ENCODE assay signal across 8 mouse cellular contexts in genomic region chr2:137116675-137117320, GRCm38 (mm10). TPM values are rescaled to one million over a fixed set of nuclear protein-coding genes. Genes with fewer than 3 reads are reported as not detected.
A peak's percentile ranks its signal among the peaks of the same experiment; 100 is the strongest.
DNase-seq lines count a peak whose midpoint lies in the region; ATAC-seq and TF ChIP-seq lines count a peak whose summit lies in the region.

No protein-coding gene starts in this region.

- no peaks in the 10 kb centered on the region for H3K36me3 ChIP-seq in ES-E14 (ENCODE audit: control insufficient read depth, insufficient read depth, low read length, poor library complexity, severe bottlenecking)
- no peaks in the 10 kb centered on the region for H3K36me3 ChIP-seq in hindbrain, embryonic 11.5 days (ENCODE audit: control insufficient read depth, insufficient read depth, low read length)
- no peaks in the 10 kb centered on the region for H3K36me3 ChIP-seq in lung, embryonic 14.5 days (ENCODE audit: insufficient read depth)
- H3K36me3 ChIP-seq in neural tube, embryonic 15.5 days, result no peaks in the 10 kb centered on the region
- no peaks in the 10 kb centered on the region for H3K36me3 ChIP-seq in testis, adult 2 months (ENCODE audit: control insufficient read depth, insufficient read depth, low read length)

- in situ Hi-C loops in ES-E14 (cut with MboI; ENCODE audit: low sequenced_read_pairs in 2 of 2, unreplicated experiment in 2 of 2), result loop anchor here in 1 of 2 experiments (25.0 kb wide), 1 partner anchor 821 kb away; no protein-coding TSS in a partner anchor

- under 1% methylated on average over 53 of the region's 61 CpGs for whole genome bisulfite sequencing in hindbrain, embryonic 11.5 days
- WGBS in lung, embryonic 14.5 days, result under 1% methylated on average over 61 of the region's 61 CpGs
- under 1% methylated on average over 58 of the region's 61 CpGs for WGBS in neural tube, embryonic 15.5 days

- H3K27me3 ChIP-seq in hindbrain, embryonic 11.5 days (ENCODE audit: control insufficient read depth, insufficient read depth, low read length), result no peaks in the 10 kb centered on the region
- no peaks in the 10 kb centered on the region for H3K27me3 ChIP-seq in lung, embryonic 14.5 days (ENCODE audit: insufficient read depth, low read length)
- no peaks in the 10 kb centered on the region for H3K27me3 ChIP-seq in neural tube, embryonic 15.5 days (replicated peaks)
- H3K27me3 ChIP-seq in testis, adult 2 months (ENCODE audit: control insufficient read depth, insufficient read depth, low read length), result no peaks in the 10 kb centered on the region

- peak overlapping the region; percentile 86; the same call in 1 of the 2 replicates for H3K27ac ChIP-seq in ES-E14 (ENCODE audit: insufficient read depth, low read depth, low read length, poor library complexity, severe bottlenecking)
- peak overlapping the region; percentile 84 for H3K27ac ChIP-seq in hindbrain, embryonic 11.5 days (ENCODE audit: low read depth, low read length)
- peak overlapping the region; percentile 99 for H3K27ac ChIP-seq in lung, embryonic 14.5 days (ENCODE audit: low read depth)
- H3K27ac ChIP-seq in neural tube, embryonic 15.5 days (replicated peaks), result peak overlapping the region; percentile 88
- H3K27ac ChIP-seq in testis, adult 2 months (ENCODE audit: control insufficient read depth, insufficient read depth, low read depth, low read length), result peak overlapping the region; percentile 72

- no peaks in the 10 kb centered on the region for H3K9me3 ChIP-seq in ES-E14 (ENCODE audit: control insufficient read depth, insufficient read depth, low read depth, low read length)
- H3K9me3 ChIP-seq in hindbrain, embryonic 11.5 days (ENCODE audit: control insufficient read depth, low read length), result no peaks in the 10 kb centered on the region
- H3K9me3 ChIP-seq in lung, embryonic 14.5 days (ENCODE audit: low read depth, low read length), result no peaks in the 10 kb centered on the region
- no peaks in the 10 kb centered on the region for H3K9me3 ChIP-seq in neural tube, embryonic 15.5 days (replicated peaks)

- TF ChIP-seq POLR2A in testis, adult 2 months (IDR thresholded peaks at IDR 0.05; ENCODE audit: control insufficient read depth, low read depth, low read length), result no peak; the same call in 1 of the 2 replicates

- DNase-seq in ES-E14 (ENCODE audit: low read depth, low spot score), result peak; percentile 95
- DNase-seq in cerebellum, adult 8-10 months, result peak; percentile 40
- DNase-seq in frontal cortex, postnatal 10 days (ENCODE audit: low spot score in 2 of 2), result peak; percentile 58 to 78
- peak; percentile 99 for DNase-seq in hindbrain, embryonic 11.5 days (ENCODE audit: low spot score)
- DNase-seq in layer of hippocampus, adult 9-10 months (ENCODE audit: low spot score), result peak; percentile 53
- DNase-seq in lung, embryonic 14.5 days, result peak; percentile 100

- peaks cover 0 to 2% of the 10 kb centered on the region in 2 experiments; a peak in 1 of 4 replicates for H3K4me1 ChIP-seq in ES-E14 (ENCODE audit: control insufficient read depth in 2 of 2, insufficient read depth in 2 of 2, low read length in 2 of 2, poor library complexity in 1 of 2)
- H3K4me1 ChIP-seq in hindbrain, embryonic 11.5 days (replicated peaks; ENCODE audit: control insufficient read depth, insufficient read depth, low read length), result no peaks in the 10 kb centered on the region; the same call in 1 of the 2 replicates
- peaks cover 5% of the 10 kb centered on the region; the same call in 1 of the 2 replicates for H3K4me1 ChIP-seq in lung, embryonic 14.5 days (ENCODE audit: insufficient read depth)
- peaks cover 48% of the 10 kb centered on the region for H3K4me1 ChIP-seq in neural tube, embryonic 15.5 days
- H3K4me1 ChIP-seq in testis, adult 2 months (ENCODE audit: control insufficient read depth, insufficient read depth, low read length), result peaks cover 18% of the 10 kb centered on the region

- peak overlapping the region; percentile 94 for H3K9ac ChIP-seq in ES-E14 (ENCODE audit: insufficient read depth, low read depth, low read length, poor library complexity, severe bottlenecking)
- H3K9ac ChIP-seq in hindbrain, embryonic 11.5 days (ENCODE audit: low read depth, low read length), result peak overlapping the region; percentile 74
- peak overlapping the region; percentile 80 for H3K9ac ChIP-seq in lung, embryonic 14.5 days
- H3K9ac ChIP-seq in neural tube, embryonic 15.5 days (replicated peaks), result peak overlapping the region; percentile 67

- H3K4me3 ChIP-seq in ES-E14 (ENCODE audit: insufficient read depth in 1 of 2, low read depth in 1 of 2, low read length in 2 of 2, poor library complexity in 1 of 2, severe bottlenecking in 1 of 2), result peak overlapping the region; percentile 87 to 92
- H3K4me3 ChIP-seq in hindbrain, embryonic 11.5 days (ENCODE audit: low read depth, low read length), result peak overlapping the region; percentile 74
- peak overlapping the region; percentile 72 for H3K4me3 ChIP-seq in lung, embryonic 14.5 days (ENCODE audit: low read depth, low read length)
- peak overlapping the region; percentile 65 for H3K4me3 ChIP-seq in neural tube, embryonic 15.5 days (replicated peaks)
- peak overlapping the region; percentile 86 for H3K4me3 ChIP-seq in testis, adult 2 months (ENCODE audit: control insufficient read depth, low read depth, low read length)

- TF ChIP-seq CTCF in lung, embryonic 14.5 days (IDR thresholded peaks at IDR 0.05; ENCODE audit: low read depth), result no peak
- no peak for TF ChIP-seq CTCF in testis, adult 2 months (IDR thresholded peaks at IDR 0.05; ENCODE audit: control insufficient read depth, insufficient read depth, insufficient replicate concordance, low read depth, low read length)

- ATAC-seq in hindbrain, embryonic 11.5 days (ENCODE audit: low FRiP score), result peak; percentile 85
- ATAC-seq in lung, embryonic 14.5 days (ENCODE audit: insufficient read depth), result peak; percentile 79
- ATAC-seq in neural tube, embryonic 15.5 days (ENCODE audit: low FRiP score), result peak; percentile 82

- peak overlapping the region; percentile 71 for H3K4me2 ChIP-seq in hindbrain, embryonic 11.5 days (replicated peaks; ENCODE audit: low read depth, low read length)
- H3K4me2 ChIP-seq in lung, embryonic 14.5 days, result peak overlapping the region; percentile 89
- peak overlapping the region; percentile 98 for H3K4me2 ChIP-seq in neural tube, embryonic 15.5 days

TF ChIP-seq in ES-E14, 5 proteins besides CTCF, POLR2A, EP300 and RAD21:
- no peak for TF ChIP-seq ZC3H11A (IDR thresholded peaks at IDR 0.05; ENCODE audit: borderline replicate concordance, low read depth, low read length)
- no peak for TF ChIP-seq HCFC1 (IDR thresholded peaks at IDR 0.05; ENCODE audit: borderline replicate concordance, insufficient read depth, low read length)
- no peak for TF ChIP-seq ZNF384 (IDR thresholded peaks at IDR 0.05; ENCODE audit: low read depth, low read length)
- TF ChIP-seq MAFK (IDR thresholded peaks at IDR 0.05; ENCODE audit: insufficient read depth, low read depth, low read length), result no peak

RNA-seq across cellular contexts. Expression of gene Jag1, which starts 0.4 kb away (rescaled TPM):
- 32.1 and 42.4 TPM in 2 replicates for total RNA-seq in ES-E14 (2012; rRNA removed)
- polyA plus RNA-seq in hindbrain, embryonic 11.5 days (2014; fragmentation: Nextera tagmentation; extraction: Ambion mirVana), result 21.3 and 22.1 TPM in 2 replicates
- polyA plus RNA-seq in lung, embryonic 14.5 days (2014; fragmentation: Nextera tagmentation; extraction: Ambion mirVana), result 13.6 and 15.3 TPM in 2 replicates
- 7.5 and 9.3 TPM in 2 replicates for polyA plus RNA-seq in neural tube, embryonic 15.5 days (2015; fragmentation: Nextera tagmentation; extraction: Ambion mirVana)
- polyA plus RNA-seq in testis, adult 2 months (2012; rRNA removed), result 7.0 and 7.1 TPM in 2 replicates

Comparison
In these comparisons a context has a peak if more than half of its experiments do, and no peak if none do; other contexts are left out.
1. Peak in every context shown above with its lines: DNase-seq, ATAC-seq, H3K4me3 ChIP-seq and H3K27ac ChIP-seq.
2. DNase-seq: peak in every context shown above with its lines; median percentile 100 in lung, embryonic 14.5 days; 99 in hindbrain, embryonic 11.5 days; 95 in ES-E14; 68 in frontal cortex, postnatal 10 days; 53 in layer of hippocampus, adult 9-10 months; 40 in cerebellum, adult 8-10 months.